Mouse (Mus musculus) left cerebral cortex, adult 9 months (tissue): Measurements from ENCODE around the gene Thpo.

Source experiments
- DNase-seq, 2 experiments: peaks; one replicate each; pipeline ENCODE4 v3.0.0; 2022; ENCODE audit warnings: low spot score in 2 of 2

Thpo gene

GRCm38 (mm10) chr16:20724338-20724748, 10.0 kb downstream of the Thpo start:
- no peak for DNase-seq

- no peak for DNase-seq
These were observed 11.1 kb downstream of the Thpo start for GRCm38 (mm10) chr16:20723247-20723646.

- no peak for DNase-seq
These were observed 11.6 kb downstream of the Thpo start for GRCm38 (mm10) chr16:20722736-20723135.

GRCm38 (mm10) chr16:20721808-20722207, 12.5 kb downstream of the Thpo start:
- DNase-seq = no peak

GRCm38 (mm10) chr16:20717978-20718670, 16.2 kb downstream of the Thpo start:
- DNase-seq = no peak

- DNase-seq = peak; percentile 95 to 98
These were observed 16.9 kb downstream of the Thpo start, which contains the start of the genes Polr2h and Clcn2 for GRCm38 (mm10) chr16:20717181-20717977. TSS of gene Polr2h (plus strand) at chr16:20717665. TSS of gene Clcn2 (minus strand) at chr16:20717746.

GRCm38 (mm10) chr16:20716841-20717180, 17.5 kb downstream of the Thpo start:
- no peak for DNase-seq

- DNase-seq = peak in 1 of 2 experiments; percentile 73
These were observed 18.1 kb downstream of the Thpo start for GRCm38 (mm10) chr16:20715976-20716840.

- no peak for DNase-seq
These were observed 18.7 kb downstream of the Thpo start for GRCm38 (mm10) chr16:20715566-20715965.

- DNase-seq = no peak
These were observed 19.1 kb downstream of the Thpo start for GRCm38 (mm10) chr16:20715161-20715560.

GRCm38 (mm10) chr16:20714307-20715080, 19.8 kb downstream of the Thpo start:
- no peak for DNase-seq

- no peak for DNase-seq
These were observed 21.4 kb downstream of the Thpo start for GRCm38 (mm10) chr16:20712889-20713288.

GRCm38 (mm10) chr16:20712190-20712589, 22.1 kb downstream of the Thpo start:
- no peak for DNase-seq

GRCm38 (mm10) chr16:20710810-20711209, 23.5 kb downstream of the Thpo start:
- no peak for DNase-seq

- DNase-seq = no peak
These were observed 23.9 kb downstream of the Thpo start for GRCm38 (mm10) chr16:20710370-20710769.

- DNase-seq = no peak
These were observed 25.2 kb downstream of the Thpo start for GRCm38 (mm10) chr16:20708939-20709734.

- no peak for DNase-seq
These were observed 25.9 kb downstream of the Thpo start for GRCm38 (mm10) chr16:20708220-20708938.

- DNase-seq = no peak
These were observed 27.8 kb downstream of the Thpo start for GRCm38 (mm10) chr16:20706407-20707055.

GRCm38 (mm10) chr16:20705786-20706185, 28.5 kb downstream of the Thpo start:
- DNase-seq = no peak
